Mouse (Mus musculus) ES-Bruce4 (cell line): ENCODE results near the gene Gm5678. TPM values are rescaled to one million over a fixed set of nuclear protein-coding genes. Genes with fewer than 3 reads are reported as not detected.

Experiments
- H3K27ac ChIP-seq: 2 replicates; pipeline ENCODE4 v1.5.1; 2012; ENCODE audit warnings: low read length, inconsistent platforms; ENCODE audit not compliant: insufficient read depth
- H3K27me3 ChIP-seq: 2 replicates; pipeline ENCODE4 v1.6.1; 2012; ENCODE audit warnings: mild to moderate bottlenecking, low read length, inconsistent platforms; ENCODE audit not compliant: control insufficient read depth, poor library complexity, insufficient read depth, severe bottlenecking
- H3K36me3 ChIP-seq: 2 replicates; pipeline ENCODE4 v1.6.1; 2012; ENCODE audit warnings: inconsistent platforms, mild to moderate bottlenecking, low read length, moderate library complexity; ENCODE audit not compliant: control insufficient read depth, poor library complexity, insufficient read depth, severe bottlenecking
- H3K4me1 ChIP-seq: one replicate; pipeline ENCODE4 v1.8.1; 2011; ENCODE audit warnings: low read length; ENCODE audit not compliant: control insufficient read depth, insufficient read depth
- H3K4me3 ChIP-seq: 2 replicates; pipeline ENCODE4 v1.5.1; 2011; ENCODE audit warnings: low read depth, mild to moderate bottlenecking, low read length
- H3K9ac ChIP-seq: 2 replicates; pipeline ENCODE4 v1.6.1; 2012; ENCODE audit warnings: low read depth, mild to moderate bottlenecking, inconsistent platforms; ENCODE audit not compliant: poor library complexity, severe bottlenecking
- H3K9me3 ChIP-seq: replicated peaks from 2 replicates; pipeline ENCODE4 v1.6.1; 2012; ENCODE audit warnings: mild to moderate bottlenecking, low read length, inconsistent platforms; ENCODE audit not compliant: control insufficient read depth, poor library complexity, insufficient read depth, severe bottlenecking
- CTCF ChIP-seq: IDR thresholded peaks from one replicate; pipeline ENCODE4 v1.8.1; 2011; ENCODE audit warnings: low read depth, low read length
- EP300 ChIP-seq: IDR thresholded peaks from 2 replicates; pipeline ENCODE4 v1.6.1; 2011; ENCODE audit warnings: low read depth, low read length; ENCODE audit not compliant: insufficient read depth
- POLR2A ChIP-seq: IDR thresholded peaks from one replicate; pipeline ENCODE4 v1.8.1; 2011; ENCODE audit warnings: low read length; ENCODE audit not compliant: insufficient read depth
- polyA plus RNA-seq: library from polyadenylated mRNA; stranded (reverse); fragments of >200 nt; gene quantifications from 2 replicates; pipeline ENCODE4 v1.2.4, GENCODE M21; 2011; ENCODE audit warnings: low read depth; ENCODE audit not compliant: missing spikeins, insufficient read depth, insufficient read length

The Gm5678 gene
- polyA plus RNA-seq, 1 experiment = not detected

- no peak for TF ChIP-seq POLR2A
- TF ChIP-seq CTCF = no peak
- no peak for TF ChIP-seq EP300
- no peaks in the 10 kb centered on the region for H3K27me3 ChIP-seq
- peaks cover 5% of the 10 kb centered on the region for H3K36me3 ChIP-seq
- no peaks in the 10 kb centered on the region for H3K9me3 ChIP-seq
- H3K9ac ChIP-seq = no peak overlapping the region
- H3K4me1 ChIP-seq = no peaks in the 10 kb centered on the region
- H3K27ac ChIP-seq = no peak overlapping the region
- no peak overlapping the region for H3K4me3 ChIP-seq
Measured at GRCm38 (mm10) chr16:93594448-93594847, 33.4 kb upstream of the Gm5678 start.

DNA sequence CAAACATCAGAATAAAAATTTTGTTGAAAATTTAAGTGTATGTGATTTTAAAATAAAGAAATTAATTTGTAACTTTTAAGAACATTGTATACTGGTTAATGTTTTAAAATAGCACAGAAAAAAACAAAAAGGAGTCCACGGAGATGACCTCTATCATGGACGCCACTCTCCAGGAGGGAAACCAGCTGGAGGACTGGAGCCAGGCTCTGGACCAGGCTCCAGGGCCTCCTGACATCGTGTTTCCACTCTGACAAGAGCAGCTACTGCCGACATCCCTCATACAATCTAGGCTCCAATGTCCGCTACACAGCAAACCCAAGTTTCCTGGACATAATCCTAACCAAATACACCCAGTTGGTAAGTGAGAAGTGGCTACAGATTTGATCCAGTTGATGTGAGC, 32.1 kb upstream of the Gm5678 start:
- peaks cover 8% of the 10 kb centered on the region for H3K36me3 ChIP-seq
- H3K9me3 ChIP-seq = no peaks in the 10 kb centered on the region
- H3K27me3 ChIP-seq = no peaks in the 10 kb centered on the region
- no peak overlapping the region for H3K4me3 ChIP-seq
- no peak overlapping the region for H3K9ac ChIP-seq
- no peak overlapping the region for H3K27ac ChIP-seq
- no peaks in the 10 kb centered on the region for H3K4me1 ChIP-seq
- TF ChIP-seq CTCF (no peak), POLR2A (no peak), EP300 (no peak)

DNA sequence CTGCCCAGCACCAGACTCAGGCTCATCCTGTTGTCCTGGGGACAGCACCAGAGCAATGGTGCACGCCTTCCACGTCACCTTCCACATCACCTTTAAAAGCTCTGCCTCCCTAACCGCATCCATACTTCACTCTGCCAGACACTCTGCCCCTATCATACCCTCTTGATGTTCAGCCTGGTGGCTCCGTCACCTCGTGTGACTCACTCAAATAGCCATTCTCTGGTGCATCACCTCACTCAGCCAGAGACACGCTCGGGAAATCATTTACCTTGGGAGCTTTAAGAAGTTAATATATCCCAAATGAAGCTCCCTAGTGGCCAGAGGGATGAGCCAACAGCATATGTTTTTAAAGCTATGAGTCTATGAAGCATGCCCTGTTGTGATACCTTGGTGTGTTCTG, 31.1 kb upstream of the Gm5678 start:
- H3K27ac ChIP-seq = no peak overlapping the region
- H3K4me3 ChIP-seq = no peak overlapping the region
- no peak overlapping the region for H3K9ac ChIP-seq
- H3K9me3 ChIP-seq = no peaks in the 10 kb centered on the region
- H3K36me3 ChIP-seq = peaks cover 8% of the 10 kb centered on the region
- no peak for TF ChIP-seq POLR2A
- TF ChIP-seq CTCF = no peak
- no peak for TF ChIP-seq EP300
- no peaks in the 10 kb centered on the region for H3K27me3 ChIP-seq
- no peaks in the 10 kb centered on the region for H3K4me1 ChIP-seq

GRCm38 (mm10) chr16:93597551-93597950, 30.3 kb upstream of the Gm5678 start:
- H3K27me3 ChIP-seq = no peaks in the 10 kb centered on the region
- H3K9ac ChIP-seq = no peak overlapping the region
- H3K4me3 ChIP-seq = no peak overlapping the region
- TF ChIP-seq EP300 (no peak), CTCF (no peak), POLR2A (no peak)
- H3K27ac ChIP-seq = no peak overlapping the region
- peaks cover 8% of the 10 kb centered on the region for H3K36me3 ChIP-seq
- H3K9me3 ChIP-seq = no peaks in the 10 kb centered on the region
- H3K4me1 ChIP-seq = no peaks in the 10 kb centered on the region

DNA sequence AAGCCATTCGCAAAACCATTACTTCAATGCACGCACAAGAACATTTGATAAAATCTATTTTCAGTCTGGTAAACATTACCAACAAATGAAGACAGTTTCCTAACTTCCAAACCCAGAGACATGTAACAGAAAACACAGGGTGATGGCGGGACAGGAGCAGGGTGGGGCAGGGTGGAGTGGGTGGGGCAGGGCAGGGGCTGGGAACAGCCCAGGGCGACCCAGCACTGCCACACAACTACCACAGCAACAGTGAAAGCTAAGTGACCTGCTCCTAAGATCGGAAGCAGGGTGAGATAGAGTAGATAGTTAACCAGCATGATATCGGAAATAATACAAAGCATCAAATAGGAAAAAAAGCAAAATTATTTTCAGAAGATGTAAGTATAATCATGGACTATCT, 28.4 kb upstream of the Gm5678 start:
- H3K9me3 ChIP-seq = no peaks in the 10 kb centered on the region
- TF ChIP-seq CTCF (no peak), EP300 (no peak), POLR2A (no peak)
- no peaks in the 10 kb centered on the region for H3K27me3 ChIP-seq
- no peak overlapping the region for H3K4me3 ChIP-seq
- H3K36me3 ChIP-seq = peaks cover 8% of the 10 kb centered on the region
- H3K9ac ChIP-seq = no peak overlapping the region
- H3K4me1 ChIP-seq = no peaks in the 10 kb centered on the region
- no peak overlapping the region for H3K27ac ChIP-seq

- TF ChIP-seq POLR2A = peak; percentile 72
- TF ChIP-seq CTCF = no peak
- no peaks in the 10 kb centered on the region for H3K27me3 ChIP-seq
- H3K27ac ChIP-seq = peak within 1 kb of the TSS; percentile 47
- peak within 1 kb of the TSS; percentile 79 for H3K4me3 ChIP-seq
- H3K9ac ChIP-seq = peak within 1 kb of the TSS; percentile 28
- H3K9me3 ChIP-seq = no peaks in the 10 kb centered on the region
- 0 out of 2 replicates have a peak, but pooled peaks cover 3% of the 10 kb centered on the region for H3K36me3 ChIP-seq
- H3K4me1 ChIP-seq = no peaks in the 10 kb centered on the region
Measured at GRCm38 (mm10) chr16:93603439-93604212, 24.3 kb upstream of the Gm5678 start, which contains the start of gene Setd4. Gene Setd4, minus strand, starts transcription at chr16:93604063.
